Mouse (Mus musculus) C2C12 (cell line): ENCODE data around the gene Rassf8. TPM values are rescaled to one million over a fixed set of nuclear protein-coding genes. Genes with fewer than 3 reads are reported as not detected.

Source experiments
- H3K27me3 ChIP-seq: one replicate; pipeline ENCODE4 v1.6.1; 2011; ENCODE audit not compliant: control insufficient read depth, insufficient read depth, insufficient read length
- H3K36me3 ChIP-seq: one replicate; pipeline ENCODE4 v1.6.1; 2011; ENCODE audit not compliant: control insufficient read depth, insufficient read depth
- H3K4me3 ChIP-seq: one replicate; pipeline ENCODE4 v1.5.1; 2011; ENCODE audit warnings: mild to moderate bottlenecking, control low read depth; ENCODE audit not compliant: poor library complexity, insufficient read depth, severe bottlenecking
- H3K79me2 ChIP-seq: one replicate; pipeline ENCODE4 v1.6.1; 2011; ENCODE audit not compliant: control insufficient read depth, insufficient read depth
- H3K79me3 ChIP-seq: one replicate; pipeline ENCODE4 v1.6.1; 2011; ENCODE audit warnings: low read depth, control low read depth
- H3ac ChIP-seq: one replicate; pipeline ENCODE3; 2011; ENCODE audit warnings: low read depth; ENCODE audit not compliant: control insufficient read depth, insufficient read length
- CEBPB ChIP-seq: IDR thresholded peaks from one replicate; pipeline ENCODE4 v1.6.1; 2011; ENCODE audit warnings: low read depth, mild to moderate bottlenecking, control low read depth, moderate library complexity
- CTCF ChIP-seq: IDR thresholded peaks from one replicate; pipeline ENCODE4 v1.5.1; 2011; ENCODE audit not compliant: control insufficient read depth, insufficient read depth, insufficient read length
- FOSL1 ChIP-seq: IDR thresholded peaks from one replicate; pipeline ENCODE4 v1.8.0; 2011; ENCODE audit warnings: mild to moderate bottlenecking, low read length; ENCODE audit not compliant: poor library complexity, insufficient read depth, severe bottlenecking
- MAX ChIP-seq: IDR thresholded peaks from one replicate; pipeline ENCODE4 v1.6.1; 2011; ENCODE audit warnings: mild to moderate bottlenecking, control low read depth
- MYOD1 ChIP-seq: IDR thresholded peaks from one replicate; pipeline ENCODE4 v1.6.1; 2011; ENCODE audit warnings: low read depth; ENCODE audit not compliant: control insufficient read depth, insufficient read length
- MYOG ChIP-seq: IDR thresholded peaks from one replicate; pipeline ENCODE4 v1.6.1; 2011; ENCODE audit not compliant: control insufficient read depth, insufficient read length; ENCODE audit errors: extremely low read depth
- USF1 ChIP-seq: IDR thresholded peaks from one replicate; pipeline ENCODE4 v1.6.1; 2011; ENCODE audit warnings: low read depth, mild to moderate bottlenecking, control low read depth, moderate library complexity
- polyA plus RNA-seq: library from polyadenylated mRNA; unstranded; fragments of >200 nt; fragmentation: generic; extraction: Trizol; gene quantifications from one replicate; pipeline ENCODE4 v1.2.1, GENCODE M21; 2012; ENCODE audit warnings: missing spikeins

Rassf8 gene
- polyA plus RNA-seq, 1 experiment: 7.3 TPM

- no peak overlapping the region for H3K4me3 ChIP-seq
- H3K79me2 ChIP-seq: no peaks in the 10 kb centered on the region
- no peak overlapping the region for H3ac ChIP-seq
- H3K36me3 ChIP-seq: no peaks in the 10 kb centered on the region
- TF ChIP-seq MYOG (no peak), MAX (no peak), USF1 (no peak), CTCF (no peak)
- H3K79me3 ChIP-seq: no peaks in the 10 kb centered on the region
- H3K27me3 ChIP-seq: no peaks in the 10 kb centered on the region
Measured at GRCm38 (mm10) chr6:145789738-145790137, 43.2 kb downstream of the Rassf8 start.

- Histone ChIP-seq H3K36me3 (no peaks in the 10 kb centered on the region), H3K4me3 (no peak overlapping the region), H3K27me3 (no peaks in the 10 kb centered on the region), H3K79me3 (no peaks in the 10 kb centered on the region), H3K79me2 (no peaks in the 10 kb centered on the region), H3ac (no peak overlapping the region)
- TF ChIP-seq USF1 (no peak), FOSL1 (no peak), MYOG (no peak), CEBPB (no peak), CTCF (no peak), MAX (no peak), MYOD1 (no peak)
Measured at GRCm38 (mm10) chr6:145792373-145792772, 45.8 kb downstream of the Rassf8 start.

- H3ac ChIP-seq: no peak overlapping the region
- TF ChIP-seq USF1: no peak
- no peak for TF ChIP-seq CTCF
- no peak for TF ChIP-seq FOSL1
- no peak for TF ChIP-seq CEBPB
- TF ChIP-seq MYOG: no peak
- TF ChIP-seq MYOD1: no peak
- TF ChIP-seq MAX: no peak
Measured at GRCm38 (mm10) chr6:145793109-145793593, 46.6 kb downstream of the Rassf8 start.

GRCm38 (mm10) chr6:145794671-145795070, 48.1 kb downstream of the Rassf8 start:
- H3K27me3 ChIP-seq: no peaks in the 10 kb centered on the region
- no peak for TF ChIP-seq USF1
- TF ChIP-seq CEBPB: no peak
- no peak for TF ChIP-seq MYOG
- no peak for TF ChIP-seq MYOD1
- TF ChIP-seq CTCF: no peak
- no peaks in the 10 kb centered on the region for H3K79me2 ChIP-seq
- no peaks in the 10 kb centered on the region for H3K36me3 ChIP-seq
- no peaks in the 10 kb centered on the region for H3K79me3 ChIP-seq
- H3ac ChIP-seq: no peak overlapping the region
- no peak overlapping the region for H3K4me3 ChIP-seq

More at GRCm38 (mm10) chr6:145793109-145793593, 46.6 kb downstream of the Rassf8 start:
- no peaks in the 10 kb centered on the region for H3K79me3 ChIP-seq
- H3K4me3 ChIP-seq: no peak overlapping the region
- H3K36me3 ChIP-seq: no peaks in the 10 kb centered on the region
- H3K27me3 ChIP-seq: no peaks in the 10 kb centered on the region
- H3K79me2 ChIP-seq: no peaks in the 10 kb centered on the region

- H3K27me3 ChIP-seq: no peaks in the 10 kb centered on the region
- TF ChIP-seq FOSL1 (no peak), MYOD1 (no peak), USF1 (no peak), MAX (no peak), MYOG (no peak), CEBPB (no peak), CTCF (no peak)
- no peaks in the 10 kb centered on the region for H3K79me2 ChIP-seq
- H3ac ChIP-seq: no peak overlapping the region
- no peaks in the 10 kb centered on the region for H3K79me3 ChIP-seq
- H3K4me3 ChIP-seq: no peak overlapping the region
- no peaks in the 10 kb centered on the region for H3K36me3 ChIP-seq
Measured at GRCm38 (mm10) chr6:145796191-145797023, 49.9 kb downstream of the Rassf8 start.

GRCm38 (mm10) chr6:145797692-145798091, 51.1 kb downstream of the Rassf8 start:
- no peak for TF ChIP-seq FOSL1
- no peak for TF ChIP-seq MYOD1
- TF ChIP-seq MAX: no peak
- TF ChIP-seq MYOG: no peak
- TF ChIP-seq CEBPB: no peak
- TF ChIP-seq CTCF: no peak
- no peak for TF ChIP-seq USF1
- no peaks in the 10 kb centered on the region for H3K27me3 ChIP-seq
- no peak overlapping the region for H3K4me3 ChIP-seq
- H3ac ChIP-seq: no peak overlapping the region
- H3K79me3 ChIP-seq: no peaks in the 10 kb centered on the region
- no peaks in the 10 kb centered on the region for H3K36me3 ChIP-seq
- no peaks in the 10 kb centered on the region for H3K79me2 ChIP-seq
